Comparison of ENCODE assay signal across 9 mouse cellular contexts in the genomic region with DNA sequence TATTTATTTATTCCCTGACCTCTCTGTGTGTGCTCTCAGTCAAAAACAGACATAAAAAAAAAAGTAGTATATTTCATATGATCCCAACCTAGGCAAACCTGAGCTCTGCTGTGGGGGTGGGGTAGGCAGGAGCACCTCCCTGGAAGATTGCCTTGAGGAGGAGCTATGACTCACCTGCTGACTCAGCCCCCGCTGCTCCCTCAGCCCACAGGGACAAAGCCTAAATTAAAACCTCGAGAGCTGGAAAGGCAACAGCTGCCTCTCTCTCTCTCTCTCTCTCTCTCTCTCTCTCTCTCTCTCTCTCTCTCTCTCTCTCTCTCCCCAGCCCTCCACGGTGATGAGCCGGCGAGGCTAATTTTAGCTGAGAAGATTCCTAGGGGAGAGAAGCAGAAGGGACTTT. TPM values are rescaled to one million over a fixed set of nuclear protein-coding genes. Genes with fewer than 3 reads are reported as not detected.
A peak's percentile ranks its signal among the peaks of the same experiment; 100 is the strongest.
DNase-seq lines count a peak whose midpoint lies in the region; ATAC-seq and TF ChIP-seq lines count a peak whose summit lies in the region.
"Had no signal": no experiment of that assay in that cellular context is flagged by ENCODE, and none has a peak within 500 bp of the region (broad histone marks: within the 10 kb centered on the region; RNA-seq: fewer than 3 reads in every experiment).

No protein-coding gene starts in this region.

- peak; percentile 34 for DNase-seq in kidney, postnatal 0 days (ENCODE audit: low spot score)
- DNase-seq in adrenal gland, postnatal 25 days, result peak; percentile 83
- DNase-seq in gastrocnemius, postnatal 14 days, result peak; percentile 63
- DNase-seq in left cerebral cortex, adult 2 months (ENCODE audit: extremely low spot score in 1 of 2, low spot score in 2 of 2), result peak; percentile 84 to 87
- DNase-seq in telencephalon, adult 2 months (ENCODE audit: low read depth, low spot score), result peak; percentile 89
- DNase-seq in embryo, embryonic 10.5 days (ENCODE audit: low spot score), result no peak
- DNase-seq in thymus, postnatal 14 days, result no peak

- intact Hi-C loops in gastrocnemius, postnatal 14 days (cut with DNase I; ENCODE audit: low total_unique reads), result no loop called here
- intact Hi-C loops in left cerebral cortex, adult 2 months (cut with DNase I), result loop anchor here (1.0 to 2.0 kb wide), 2 partner anchors 19 to 27 kb away; no protein-coding TSS in a partner anchor

- H3K4me3 ChIP-seq in kidney, postnatal 0 days (replicated peaks; ENCODE audit: low read depth, low read length), result no peak overlapping the region
- H3K4me3 ChIP-seq in kidney, embryonic 14.5 days (ENCODE audit: low read length), result no peak overlapping the region
- no peak overlapping the region for H3K4me3 ChIP-seq in left cerebral cortex, adult 2 months
- H3K4me3 ChIP-seq: hindbrain, embryonic 15.5 days had no signal

- 12% methylated on average over 5 of the region's 5 CpGs for WGBS in kidney, postnatal 0 days
- 20% methylated on average over 5 of the region's 5 CpGs for WGBS in kidney, embryonic 14.5 days

- H3K27me3 ChIP-seq in kidney, postnatal 0 days (ENCODE audit: insufficient read depth, low read length), result no peaks in the 10 kb centered on the region
- H3K27me3 ChIP-seq in kidney, embryonic 14.5 days (ENCODE audit: control insufficient read depth, insufficient read depth, low read length), result no peaks in the 10 kb centered on the region
- H3K27me3 ChIP-seq: hindbrain, embryonic 15.5 days had no signal

- H3K36me3 ChIP-seq in kidney, postnatal 0 days (ENCODE audit: insufficient read depth, low read length), result no peaks in the 10 kb centered on the region
- H3K36me3 ChIP-seq in kidney, embryonic 14.5 days (ENCODE audit: control insufficient read depth, insufficient read depth, low read length), result no peaks in the 10 kb centered on the region
- H3K36me3 ChIP-seq: hindbrain, embryonic 15.5 days had no signal

- peaks cover 11% of the 10 kb centered on the region; the same call in 1 of the 2 replicates for H3K4me1 ChIP-seq in kidney, postnatal 0 days (replicated peaks; ENCODE audit: insufficient read depth, low read length)
- 0 out of 2 replicates have a peak, but pooled peaks cover 4% of the 10 kb centered on the region for H3K4me1 ChIP-seq in kidney, embryonic 14.5 days (ENCODE audit: control insufficient read depth, insufficient read depth, low read length)

- H3K27ac ChIP-seq in kidney, postnatal 0 days, result no peak overlapping the region
- no peak overlapping the region for H3K27ac ChIP-seq in kidney, embryonic 14.5 days (ENCODE audit: low read depth, low read length)
- peak overlapping the region; percentile 93 for H3K27ac ChIP-seq in left cerebral cortex, adult 2 months
- H3K27ac ChIP-seq: hindbrain, embryonic 15.5 days had no signal

- H3K9ac ChIP-seq in kidney, postnatal 0 days (ENCODE audit: low read depth, low read length), result no peak overlapping the region
- H3K9ac ChIP-seq in kidney, embryonic 14.5 days (ENCODE audit: low read depth, low read length), result no peak overlapping the region
- H3K9ac ChIP-seq: hindbrain, embryonic 15.5 days had no signal

- no peak for TF ChIP-seq CTCF in kidney, postnatal 0 days (IDR thresholded peaks at IDR 0.05; ENCODE audit: low read depth)
- TF ChIP-seq CTCF in left cerebral cortex, adult 2 months (IDR thresholded peaks at IDR 0.05), result no peak

- H3K9me3 ChIP-seq in kidney, postnatal 0 days (replicated peaks; ENCODE audit: low read length), result no peaks in the 10 kb centered on the region
- H3K9me3 ChIP-seq in kidney, embryonic 14.5 days (ENCODE audit: control insufficient read depth, low read length), result no peaks in the 10 kb centered on the region
- H3K9me3 ChIP-seq: hindbrain, embryonic 15.5 days had no signal

- ATAC-seq in kidney, postnatal 0 days (replicated peaks; ENCODE audit: low FRiP score, low read depth), result 0 out of 2 replicates have a peak, but pooled peaks have one; percentile 34
- ATAC-seq in kidney, embryonic 14.5 days (ENCODE audit: low FRiP score, low TSS enrichment), result no peak

- H3K4me2 ChIP-seq in kidney, postnatal 0 days (ENCODE audit: low read length), result no peak overlapping the region
- H3K4me2 ChIP-seq in kidney, embryonic 14.5 days (replicated peaks; ENCODE audit: low read depth, low read length), result no peak overlapping the region
- H3K4me2 ChIP-seq: hindbrain, embryonic 15.5 days had no signal

RNA-seq across cellular contexts. Expression of a gene that starts 49.1 kb away (rescaled TPM):
- polyA plus RNA-seq in kidney, postnatal 0 days (2015; fragmentation: Nextera tagmentation; extraction: Ambion mirVana), result 5.5 and 6.5 TPM in 2 replicates
- 5.2 and 5.3 TPM in 2 replicates for polyA plus RNA-seq in kidney, embryonic 14.5 days (2014; fragmentation: Nextera tagmentation; extraction: Ambion mirVana)
- 2.1 and 5.2 TPM in 2 replicates for total RNA-seq in adrenal gland, postnatal 25 days (2021)
- total RNA-seq in gastrocnemius, postnatal 14 days (2021), result 100 to 1,000 TPM; 228 TPM
- 10 to 100 TPM; 45.5 to 49.1 TPM for total RNA-seq in left cerebral cortex, adult 2 months (2021)

RNA-seq across cellular contexts. Expression of a gene that starts 50.6 kb away (rescaled TPM):
- 48.2 and 53.9 TPM in 2 replicates for polyA plus RNA-seq in kidney, postnatal 0 days (2015; fragmentation: Nextera tagmentation; extraction: Ambion mirVana)
- 70.5 and 106 TPM in 2 replicates for polyA plus RNA-seq in kidney, embryonic 14.5 days (2014; fragmentation: Nextera tagmentation; extraction: Ambion mirVana)
- 49.4 and 51.9 TPM in 2 replicates for total RNA-seq in adrenal gland, postnatal 25 days (2021)
- 10 to 100 TPM; 13.2 to 17.5 TPM for total RNA-seq in gastrocnemius, postnatal 14 days (2021)
- total RNA-seq in left cerebral cortex, adult 2 months (2021), result 10 to 100 TPM; 47.4 to 49.5 TPM

RNA-seq across cellular contexts. Expression of a gene that starts 50.6 kb away (rescaled TPM):
- 23.5 and 25.7 TPM in 2 replicates for polyA plus RNA-seq in kidney, postnatal 0 days (2015; fragmentation: Nextera tagmentation; extraction: Ambion mirVana)
- 23.5 and 46.0 TPM in 2 replicates for polyA plus RNA-seq in kidney, embryonic 14.5 days (2014; fragmentation: Nextera tagmentation; extraction: Ambion mirVana)
- total RNA-seq in adrenal gland, postnatal 25 days (2021), result 32.7 and 34.7 TPM in 2 replicates
- 10 to 100 TPM in 1 of 2 experiments, 1 to 10 TPM in 1; 9.6 to 10.4 TPM for total RNA-seq in gastrocnemius, postnatal 14 days (2021)
- 10 to 100 TPM; 17.8 to 18.6 TPM for total RNA-seq in left cerebral cortex, adult 2 months (2021)

Comparison
In these comparisons a context has a peak if more than half of its experiments do, and no peak if none do; other contexts are left out.
1. DNase-seq: peak in kidney, postnatal 0 days (single experiment), adrenal gland, postnatal 25 days (single experiment), gastrocnemius, postnatal 14 days (single experiment), left cerebral cortex, adult 2 months (2 of 2) and telencephalon, adult 2 months (single experiment); none in embryo, embryonic 10.5 days (single experiment) and thymus, postnatal 14 days (single experiment).